Mouse (Mus musculus) lung, embryonic 16.5 days (tissue): ENCODE measurements around the gene Pm20d2. TPM values are rescaled to one million over a fixed set of nuclear protein-coding genes. Genes with fewer than 3 reads are reported as not detected.

Source experiments
- ATAC-seq: fragments of 200-750 bp; cut with Nextera tagmentation; 2 replicates; pipeline ENCODE4 v1.8.0; 2017; ENCODE audit warnings: low read depth, mild to moderate bottlenecking, moderate library complexity
- H3K27ac ChIP-seq: fragments of 300-500 bp; sonication (generic); 2 replicates; pipeline ENCODE4 v1.5.1; 2014; ENCODE audit warnings: mild to moderate bottlenecking, control low read depth, low read length
- H3K27me3 ChIP-seq: fragments of 300-500 bp; sonication (generic); 2 replicates; pipeline ENCODE4 v1.6.1; 2014; ENCODE audit warnings: low read depth, low read length, mixed read lengths; ENCODE audit not compliant: control insufficient read depth, insufficient read depth
- H3K36me3 ChIP-seq: fragments of 300-500 bp; sonication (generic); 2 replicates; pipeline ENCODE4 v1.6.1; 2014; ENCODE audit warnings: low read length; ENCODE audit not compliant: control insufficient read depth, insufficient read depth
- H3K4me1 ChIP-seq: fragments of 300-500 bp; sonication (generic); replicated peaks from 2 replicates; pipeline ENCODE4 v1.6.1; 2014; ENCODE audit warnings: low read length, mixed read lengths; ENCODE audit not compliant: control insufficient read depth, insufficient read depth
- H3K4me2 ChIP-seq: fragments of 300-500 bp; sonication (generic); 2 replicates; pipeline ENCODE4 v1.6.1; 2014; ENCODE audit warnings: low read depth, low read length, control low read depth
- H3K4me3 ChIP-seq: fragments of 300-500 bp; sonication (generic); 2 replicates; pipeline ENCODE4 v1.5.1; 2014; ENCODE audit warnings: mild to moderate bottlenecking, low read length, control low read depth
- H3K9ac ChIP-seq: fragments of 300-500 bp; sonication (generic); 2 replicates; pipeline ENCODE4 v1.6.1; 2014; ENCODE audit warnings: low read length, control low read depth
- H3K9me3 ChIP-seq: fragments of 300-500 bp; sonication (generic); 2 replicates; pipeline ENCODE4 v1.6.1; 2016; ENCODE audit warnings: low read length; ENCODE audit not compliant: control insufficient read depth
- WGBS: fragments of 180-500 bp; shearing (Covaris S2); extraction: QIAGEN DNeasy Blood & Tissue Kit; methylation state at CpG from one replicate; pipeline ENCODE4 v1.1.7; 2014; 5-methylcytosine and 5-hydroxymethylcytosine counted together
- polyA plus RNA-seq: library from polyadenylated mRNA; unstranded; fragments of >200 nt; fragmentation: Nextera tagmentation; extraction: Ambion mirVana; gene quantifications from 2 replicates; pipeline ENCODE4 v1.2.1, GENCODE M21; 2015

Pm20d2 gene
- 1.2 and 1.3 TPM in 2 replicates for polyA plus RNA-seq

GRCm38 (mm10) chr4:33189735-33190036 is at the start of gene Pm20d2:
Gene Pm20d2 (minus strand): TSS chr4:33189737.
- no peaks in the 10 kb centered on the region for H3K27me3 ChIP-seq
- H3K4me3 ChIP-seq, result peak within 1 kb of the TSS; percentile 70
- H3K4me2 ChIP-seq, result peak within 1 kb of the TSS; percentile 95
- peak within 1 kb of the TSS; percentile 73 for H3K9ac ChIP-seq
- H3K9me3 ChIP-seq, result no peaks in the 10 kb centered on the region
- peak within 1 kb of the TSS; percentile 82 for H3K27ac ChIP-seq
- 13% methylated on average over 6 of the region's 6 CpGs for WGBS
- H3K36me3 ChIP-seq, result no peaks in the 10 kb centered on the region
- no peak for ATAC-seq
- peaks cover 8% of the 10 kb centered on the region; the same call in 1 of the 2 replicates for H3K4me1 ChIP-seq

DNA sequence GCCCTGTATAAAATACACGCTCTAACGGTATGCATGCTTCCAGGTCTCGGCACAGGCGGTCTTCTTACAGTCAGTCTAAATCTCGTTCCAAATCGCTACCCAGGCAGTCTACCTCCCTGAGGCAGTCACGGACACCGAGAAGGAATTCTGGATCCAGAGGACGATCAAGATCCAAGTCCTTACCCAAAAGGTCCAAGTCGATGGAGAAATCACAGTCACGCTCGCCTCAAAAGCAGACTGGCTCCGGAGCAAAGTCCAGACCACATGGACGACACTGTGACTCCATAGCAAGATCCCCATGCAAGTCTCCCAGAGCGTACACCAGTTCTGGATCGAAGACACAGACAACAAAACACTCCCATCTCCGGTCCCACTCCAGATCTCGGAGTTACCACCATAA is 41.3 kb upstream of the Pm20d2 start:
- H3K4me1 ChIP-seq, result no peaks in the 10 kb centered on the region
- no peak overlapping the region for H3K4me2 ChIP-seq
- WGBS, result 89% methylated on average over 18 of the region's 18 CpGs
- H3K27me3 ChIP-seq, result no peaks in the 10 kb centered on the region
- no peak overlapping the region for H3K4me3 ChIP-seq
- no peaks in the 10 kb centered on the region for H3K36me3 ChIP-seq
- H3K9ac ChIP-seq, result no peak overlapping the region
- no peak for ATAC-seq
- no peak overlapping the region for H3K27ac ChIP-seq
- no peaks in the 10 kb centered on the region for H3K9me3 ChIP-seq

DNA sequence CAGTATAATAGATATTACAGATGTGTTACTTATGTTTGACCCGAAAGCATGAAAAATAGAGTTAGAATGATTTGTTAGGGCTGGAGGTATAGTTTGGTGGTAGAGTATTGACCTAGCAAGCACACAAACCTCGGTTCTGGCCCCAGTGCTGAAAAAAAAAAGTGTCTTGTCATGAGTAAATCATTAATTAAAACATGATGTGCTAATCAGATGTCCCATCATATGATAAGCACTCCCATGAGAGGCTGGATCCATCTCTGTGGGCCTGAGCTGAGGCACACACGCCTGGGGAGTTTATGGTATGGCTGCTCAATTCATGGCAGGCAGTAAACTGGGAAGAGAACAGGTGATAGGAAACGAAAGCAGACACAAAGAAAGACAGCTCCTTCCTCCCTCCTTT is 40.1 kb upstream of the Pm20d2 start:
- H3K4me1 ChIP-seq, result no peaks in the 10 kb centered on the region
- H3K4me2 ChIP-seq, result no peak overlapping the region
- 62% methylated on average over 4 of the region's 4 CpGs for WGBS
- H3K4me3 ChIP-seq, result no peak overlapping the region
- ATAC-seq, result no peak
- H3K9me3 ChIP-seq, result no peaks in the 10 kb centered on the region
- no peak overlapping the region for H3K9ac ChIP-seq
- no peaks in the 10 kb centered on the region for H3K27me3 ChIP-seq
- no peaks in the 10 kb centered on the region for H3K36me3 ChIP-seq
- H3K27ac ChIP-seq, result no peak overlapping the region

- no peaks in the 10 kb centered on the region for H3K9me3 ChIP-seq
- no peak for ATAC-seq
- no peaks in the 10 kb centered on the region for H3K27me3 ChIP-seq
- no peaks in the 10 kb centered on the region for H3K4me1 ChIP-seq
- no peak overlapping the region for H3K4me3 ChIP-seq
- no peaks in the 10 kb centered on the region for H3K36me3 ChIP-seq
- H3K27ac ChIP-seq, result no peak overlapping the region
- 77% methylated on average over 7 of the region's 7 CpGs for WGBS
- no peak overlapping the region for H3K9ac ChIP-seq
- H3K4me2 ChIP-seq, result no peak overlapping the region
Measured at GRCm38 (mm10) chr4:33227164-33227563, 37.6 kb upstream of the Pm20d2 start.

DNA sequence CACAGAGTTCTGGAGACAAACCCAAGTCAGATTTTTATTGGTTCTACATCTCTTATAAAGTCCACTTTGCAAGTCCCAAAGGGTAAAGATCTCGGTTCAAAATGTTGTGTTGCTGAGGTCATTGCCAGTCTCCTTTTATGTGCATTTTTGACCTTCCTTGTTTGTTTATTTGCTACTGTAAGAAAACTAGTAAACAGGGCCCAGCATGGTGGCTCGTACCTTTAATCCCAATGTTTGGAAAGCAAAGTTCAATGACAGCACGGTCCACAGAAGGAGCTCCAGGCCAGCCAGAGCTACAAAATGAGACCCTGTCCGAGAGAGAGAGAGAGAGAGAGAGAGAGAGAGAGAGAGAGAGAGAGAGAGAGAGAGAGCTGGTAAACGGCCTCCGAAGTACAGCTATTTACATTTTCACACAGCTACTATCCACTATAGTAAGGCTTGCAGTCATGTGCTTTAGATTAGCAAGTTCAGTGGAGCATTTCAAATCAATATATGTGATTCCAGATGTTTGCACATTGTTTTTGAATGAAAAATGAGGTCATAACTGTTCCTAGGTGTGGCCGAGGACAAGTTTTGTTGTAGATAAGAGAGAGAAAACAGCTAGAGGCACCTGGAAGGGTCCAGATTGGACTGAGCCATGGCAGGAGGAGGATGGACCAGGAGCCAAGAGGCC is 34.6 kb upstream of the Pm20d2 start:
- WGBS, result 47% methylated on average over 7 of the region's 7 CpGs
- ATAC-seq, result no peak
- Histone ChIP-seq H3K27ac (no peak overlapping the region), H3K9me3 (no peaks in the 10 kb centered on the region), H3K4me2 (no peak overlapping the region), H3K27me3 (no peaks in the 10 kb centered on the region), H3K36me3 (no peaks in the 10 kb centered on the region), H3K9ac (no peak overlapping the region), H3K4me3 (no peak overlapping the region), H3K4me1 (no peaks in the 10 kb centered on the region)

GRCm38 (mm10) chr4:33221847-33222246 is 32.3 kb upstream of the Pm20d2 start:
- H3K36me3 ChIP-seq, result no peaks in the 10 kb centered on the region
- 30% methylated on average over 1 of the region's 1 CpGs for WGBS
- H3K4me2 ChIP-seq, result no peak overlapping the region
- no peak for ATAC-seq
- no peaks in the 10 kb centered on the region for H3K9me3 ChIP-seq
- H3K4me1 ChIP-seq, result no peaks in the 10 kb centered on the region
- no peak overlapping the region for H3K9ac ChIP-seq
- H3K27ac ChIP-seq, result no peak overlapping the region
- no peak overlapping the region for H3K4me3 ChIP-seq
- H3K27me3 ChIP-seq, result no peaks in the 10 kb centered on the region

DNA sequence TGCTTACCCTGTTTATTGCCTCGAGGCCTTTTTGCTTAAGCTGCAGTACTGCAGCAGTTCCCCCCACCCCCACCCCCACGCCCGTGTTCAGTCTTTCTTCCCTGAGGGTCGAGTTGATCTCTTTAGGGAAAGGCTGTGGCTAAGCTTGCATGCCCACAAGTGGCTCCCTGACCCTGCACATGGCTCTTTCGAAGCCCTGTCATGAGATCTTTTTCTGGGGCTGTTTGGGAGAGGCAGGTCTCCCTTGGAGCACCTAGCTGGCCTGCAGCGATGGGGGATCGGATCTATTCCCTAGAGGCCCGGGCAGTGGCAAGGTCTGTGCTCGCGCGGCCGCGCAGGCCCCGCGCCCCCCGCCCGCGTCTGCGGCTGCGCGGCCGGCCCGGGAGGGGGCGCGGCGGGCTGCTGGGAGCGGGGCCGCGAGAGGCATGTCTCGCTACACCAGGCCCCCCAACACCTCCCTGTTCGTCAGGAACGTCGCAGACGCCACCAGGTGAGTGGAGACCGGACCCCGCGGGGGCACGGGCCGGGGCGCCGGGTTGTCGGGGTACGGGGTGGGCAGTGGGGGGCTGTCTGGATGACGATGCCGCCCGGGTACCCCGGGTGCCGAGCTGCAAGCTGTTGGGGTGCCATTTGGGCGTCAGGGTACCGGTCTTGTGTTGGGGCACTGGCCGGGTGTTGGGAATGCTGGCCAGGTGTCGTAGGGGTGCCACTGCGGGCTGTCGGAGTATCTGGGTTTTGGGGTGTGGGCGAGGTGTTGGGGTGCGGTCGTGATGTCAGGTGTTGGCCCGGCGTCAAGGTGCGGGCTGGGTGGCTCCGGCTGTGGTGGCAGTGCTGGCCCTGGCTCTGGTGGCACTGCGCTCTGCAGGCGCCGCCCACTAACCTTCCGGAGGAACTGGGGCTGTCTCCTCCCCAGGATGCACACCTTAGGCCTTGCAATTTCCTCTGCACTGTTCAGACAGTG is 19.6 kb upstream of the Pm20d2 start, which contains the start of gene Srsf12:
TSS of gene Srsf12 (plus strand) at position 111 of the 961 bp plus-strand sequence.
- peak; percentile 82 for ATAC-seq
- Histone ChIP-seq H3K27me3 (no peaks in the 10 kb centered on the region), H3K4me3 (peak within 1 kb of the TSS; percentile 70), H3K4me1 (peaks cover 7% of the 10 kb centered on the region; the same call in 1 of the 2 replicates), H3K27ac (no peak within 1 kb of the TSS), H3K4me2 (peak within 1 kb of the TSS; percentile 100), H3K9ac (peak within 1 kb of the TSS; percentile 80), H3K9me3 (no peaks in the 10 kb centered on the region), H3K36me3 (no peaks in the 10 kb centered on the region)
- WGBS, result 3% methylated on average over 58 of the region's 65 CpGs

GRCm38 (mm10) chr4:33207551-33207950 is 18.0 kb upstream of the Pm20d2 start:
- 65% methylated on average over 2 of the region's 2 CpGs for WGBS
- H3K9me3 ChIP-seq, result no peaks in the 10 kb centered on the region
- no peak overlapping the region for H3K4me3 ChIP-seq
- H3K27ac ChIP-seq, result no peak overlapping the region
- no peak overlapping the region for H3K4me2 ChIP-seq
- H3K27me3 ChIP-seq, result no peaks in the 10 kb centered on the region
- no peaks in the 10 kb centered on the region for H3K36me3 ChIP-seq
- H3K9ac ChIP-seq, result no peak overlapping the region
- ATAC-seq, result no peak
- H3K4me1 ChIP-seq, result peaks cover 7% of the 10 kb centered on the region; the same call in 1 of the 2 replicates

GRCm38 (mm10) chr4:33204682-33205081 is 15.1 kb upstream of the Pm20d2 start:
- 7% methylated on average over 4 of the region's 4 CpGs for WGBS
- Histone ChIP-seq H3K27ac (no peak overlapping the region), H3K27me3 (no peaks in the 10 kb centered on the region), H3K9ac (no peak overlapping the region), H3K4me1 (peaks cover 6% of the 10 kb centered on the region; the same call in 1 of the 2 replicates), H3K4me3 (no peak overlapping the region), H3K9me3 (no peaks in the 10 kb centered on the region), H3K36me3 (no peaks in the 10 kb centered on the region), H3K4me2 (no peak overlapping the region)
- ATAC-seq, result peak; percentile 53; the same call in 1 of the 2 replicates
